Mouse (Mus musculus) kidney, adult 2 months (tissue): ENCODE measurements around the gene Col27a1.

Source experiments
- CTCF ChIP-seq: fragments of 200-500 bp; conservative IDR thresholded peaks from 2 replicates; pipeline ENCODE4 v1.5.1; 2011; ENCODE audit warnings: low read depth, mild to moderate bottlenecking, control low read depth, low read length, moderate library complexity, mixed read lengths; ENCODE audit not compliant: insufficient read depth, insufficient read length
- POLR2A ChIP-seq: fragments of 200-500 bp; IDR thresholded peaks from one replicate; pipeline ENCODE4 v1.6.1; 2011; ENCODE audit warnings: low read depth, low read length, control low read depth

GRCm38 (mm10) chr4:63323275-63323815 lies 109.5 kb downstream of the Col27a1 start:
- TF ChIP-seq CTCF (no peak), POLR2A (no peak)
